Mouse (Mus musculus) C2C12 (cell line): ENCODE data around the gene Hcst. TPM values are rescaled to one million over a fixed set of nuclear protein-coding genes. Genes with fewer than 3 reads are reported as not detected.

Source experiments
- H3K27me3 ChIP-seq: one replicate; pipeline ENCODE4 v1.6.1; 2011; ENCODE audit not compliant: control insufficient read depth, insufficient read depth, insufficient read length
- H3K36me3 ChIP-seq: one replicate; pipeline ENCODE4 v1.6.1; 2011; ENCODE audit not compliant: control insufficient read depth, insufficient read depth
- H3K4me3 ChIP-seq: one replicate; pipeline ENCODE4 v1.5.1; 2011; ENCODE audit warnings: mild to moderate bottlenecking, control low read depth; ENCODE audit not compliant: poor library complexity, insufficient read depth, severe bottlenecking
- H3K79me2 ChIP-seq: one replicate; pipeline ENCODE4 v1.6.1; 2011; ENCODE audit not compliant: control insufficient read depth, insufficient read depth
- H3K79me3 ChIP-seq: one replicate; pipeline ENCODE4 v1.6.1; 2011; ENCODE audit warnings: low read depth, control low read depth
- H3ac ChIP-seq: one replicate; pipeline ENCODE3; 2011; ENCODE audit warnings: low read depth; ENCODE audit not compliant: control insufficient read depth, insufficient read length
- CEBPB ChIP-seq: IDR thresholded peaks from one replicate; pipeline ENCODE4 v1.6.1; 2011; ENCODE audit warnings: low read depth, mild to moderate bottlenecking, control low read depth, moderate library complexity
- CTCF ChIP-seq: IDR thresholded peaks from one replicate; pipeline ENCODE4 v1.5.1; 2011; ENCODE audit not compliant: control insufficient read depth, insufficient read depth, insufficient read length
- FOSL1 ChIP-seq: IDR thresholded peaks from one replicate; pipeline ENCODE4 v1.8.0; 2011; ENCODE audit warnings: mild to moderate bottlenecking, low read length; ENCODE audit not compliant: poor library complexity, insufficient read depth, severe bottlenecking
- MAX ChIP-seq: IDR thresholded peaks from one replicate; pipeline ENCODE4 v1.6.1; 2011; ENCODE audit warnings: mild to moderate bottlenecking, control low read depth
- MYOD1 ChIP-seq: IDR thresholded peaks from one replicate; pipeline ENCODE4 v1.6.1; 2011; ENCODE audit warnings: low read depth; ENCODE audit not compliant: control insufficient read depth, insufficient read length
- MYOG ChIP-seq: IDR thresholded peaks from one replicate; pipeline ENCODE4 v1.6.1; 2011; ENCODE audit not compliant: control insufficient read depth, insufficient read length; ENCODE audit errors: extremely low read depth
- USF1 ChIP-seq: IDR thresholded peaks from one replicate; pipeline ENCODE4 v1.6.1; 2011; ENCODE audit warnings: low read depth, mild to moderate bottlenecking, control low read depth, moderate library complexity
- long read RNA-seq, 2 experiments: library from polyadenylated mRNA; unstranded; transcript quantifications; one replicate each; pipeline ENCODE4 v2.0.0; 2019 to 2020
- polyA plus RNA-seq: library from polyadenylated mRNA; unstranded; fragments of >200 nt; fragmentation: generic; extraction: Trizol; gene quantifications from one replicate; pipeline ENCODE4 v1.2.1, GENCODE M21; 2012; ENCODE audit warnings: missing spikeins

Gene Hcst
- not detected for polyA plus RNA-seq
- long read RNA-seq, experiment 1 = 0 reads
- long read RNA-seq, experiment 2 = 0 reads

DNA sequence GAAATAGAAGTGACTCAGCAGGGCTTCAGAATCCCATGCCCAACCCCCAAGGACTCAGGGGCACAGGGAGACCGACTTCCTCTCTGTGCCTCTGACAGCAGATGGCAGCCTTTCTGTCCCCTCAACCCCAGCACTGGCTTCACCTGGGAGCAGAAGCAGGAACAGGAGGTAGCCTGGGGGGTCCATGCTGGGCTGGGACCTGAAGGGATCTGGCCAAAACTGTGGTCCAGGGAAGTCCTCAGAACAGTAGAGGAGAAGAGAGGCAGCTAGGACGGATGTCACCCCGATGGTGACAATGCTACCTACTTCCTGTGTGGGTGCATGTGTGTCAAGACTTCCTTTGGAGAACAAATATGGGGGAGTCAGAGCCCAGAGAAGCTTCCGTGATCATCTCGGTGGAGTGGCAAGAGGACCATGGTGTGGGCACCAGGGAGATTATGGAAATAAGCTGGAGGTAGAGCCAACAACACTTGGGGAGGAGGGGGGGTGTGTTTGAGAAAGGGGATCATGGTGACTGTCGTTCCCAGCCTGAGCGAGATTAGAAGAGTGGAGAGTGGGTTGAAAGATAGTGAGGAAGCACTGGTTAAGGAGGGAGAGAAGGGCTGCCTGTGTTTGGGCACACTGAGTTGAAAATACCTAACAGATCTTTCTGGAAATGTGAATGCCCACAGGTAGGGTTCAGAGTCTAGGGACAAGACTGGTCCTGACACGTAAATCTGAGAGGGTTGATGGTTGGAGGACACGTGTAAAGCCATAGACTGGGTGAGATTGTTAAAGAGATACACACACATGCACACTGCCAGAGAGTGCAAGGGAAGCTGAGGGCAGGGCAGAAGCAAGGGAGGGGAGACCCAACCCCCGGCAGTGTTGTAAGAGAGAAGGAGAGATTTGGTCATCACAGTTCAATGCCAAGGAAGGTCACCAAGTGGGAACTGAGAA is at the start of gene Hcst:
Gene Hcst, minus strand, starts transcription at position 294 of the 939 bp plus-strand sequence.
- Histone ChIP-seq H3K79me2 (no peaks in the 10 kb centered on the region), H3K4me3 (no peak within 1 kb of the TSS), H3ac (no peak within 1 kb of the TSS), H3K27me3 (peaks cover 32% of the 10 kb centered on the region), H3K79me3 (no peaks in the 10 kb centered on the region), H3K36me3 (no peaks in the 10 kb centered on the region)
- no peak for TF ChIP-seq MYOG
- TF ChIP-seq CTCF = no peak
- no peak for TF ChIP-seq FOSL1
- no peak for TF ChIP-seq CEBPB
- no peak for TF ChIP-seq MYOD1
- TF ChIP-seq USF1 = no peak
- no peak for TF ChIP-seq MAX

DNA sequence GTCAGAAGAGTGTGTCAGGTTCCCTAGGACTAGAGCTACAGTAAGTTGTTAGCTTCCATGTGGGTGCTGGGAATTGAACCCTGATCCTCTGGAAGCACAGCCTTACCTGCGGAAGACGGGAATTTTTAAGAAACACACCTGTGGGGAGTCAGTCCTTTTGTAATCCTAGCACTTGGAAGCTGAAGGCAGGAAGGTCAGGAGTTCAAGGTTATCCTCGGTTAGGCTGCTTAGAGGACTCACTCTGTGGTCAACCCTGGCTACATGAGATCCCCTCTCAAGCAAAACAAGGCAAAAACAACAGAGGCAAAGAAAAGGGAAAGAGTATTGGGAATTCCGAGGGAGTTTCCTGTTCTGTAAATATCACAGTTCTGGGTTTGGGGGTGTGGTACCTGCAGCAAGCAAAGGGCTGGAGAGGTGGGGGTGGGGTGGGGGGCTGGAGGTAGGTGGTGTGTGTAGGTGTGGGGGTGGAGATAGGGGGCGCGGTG is 45.2 kb upstream of the Hcst start:
- no peak for TF ChIP-seq CTCF
- TF ChIP-seq CEBPB = no peak
- TF ChIP-seq MAX = no peak
- no peaks in the 10 kb centered on the region for H3K79me2 ChIP-seq

DNA sequence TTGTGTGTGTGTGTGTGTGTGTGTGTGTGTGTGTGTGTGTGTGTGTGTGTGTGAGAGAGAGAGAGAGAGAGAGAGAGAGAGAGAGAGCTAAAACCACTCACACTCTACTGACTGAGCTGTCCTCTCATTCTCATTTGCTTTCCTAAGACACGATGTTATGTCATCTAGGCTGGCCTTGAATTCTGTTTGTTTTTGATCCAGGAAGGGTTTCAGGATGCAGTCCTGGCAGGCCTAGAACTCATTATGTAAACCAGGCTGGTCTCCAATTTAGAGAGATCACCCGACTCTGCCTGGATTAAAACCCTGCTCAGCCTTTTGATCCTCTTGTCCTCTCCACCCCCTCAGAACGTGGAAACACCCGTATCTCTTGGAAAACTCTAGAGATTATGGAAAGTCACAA is 44.3 kb upstream of the Hcst start:
- TF ChIP-seq CTCF (no peak), MYOG (no peak), USF1 (no peak), CEBPB (no peak), MYOD1 (no peak)
- no peaks in the 10 kb centered on the region for H3K36me3 ChIP-seq

More for the DNA sequence above, 45.2 kb upstream of the Hcst start:
- Histone ChIP-seq H3K36me3 (no peaks in the 10 kb centered on the region), H3ac (no peak overlapping the region), H3K79me3 (no peaks in the 10 kb centered on the region), H3K27me3 (peaks cover 68% of the 10 kb centered on the region), H3K4me3 (no peak overlapping the region)

DNA sequence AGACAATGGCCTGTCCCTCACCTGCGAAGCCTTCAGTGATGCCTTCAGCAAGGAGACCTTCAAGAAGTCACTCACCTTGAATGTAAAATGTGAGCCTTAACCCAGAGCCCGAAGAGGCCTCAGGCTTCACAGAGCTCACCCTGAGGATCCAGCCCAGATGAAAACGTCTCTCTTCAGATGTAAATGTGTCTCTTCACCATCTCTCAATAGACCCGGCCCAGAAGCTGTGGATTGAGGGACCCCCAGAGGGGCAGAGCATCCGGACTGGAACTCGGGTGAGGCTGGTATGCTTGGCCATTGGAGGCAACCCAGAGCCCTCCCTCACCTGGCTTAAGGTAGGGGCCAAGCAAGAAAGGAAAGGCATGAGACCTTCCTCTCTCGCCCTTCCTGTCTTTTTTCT is 43.9 kb upstream of the Hcst start:
- Histone ChIP-seq H3K36me3 (no peaks in the 10 kb centered on the region), H3K79me2 (no peaks in the 10 kb centered on the region), H3K79me3 (no peaks in the 10 kb centered on the region), H3K4me3 (no peak overlapping the region), H3ac (no peak overlapping the region), H3K27me3 (peaks cover 76% of the 10 kb centered on the region)
- TF ChIP-seq FOSL1 (no peak), MYOD1 (no peak), USF1 (no peak), MAX (no peak), MYOG (no peak), CEBPB (no peak), CTCF (no peak)

More for the DNA sequence above, 44.3 kb upstream of the Hcst start:
- Histone ChIP-seq H3ac (no peak overlapping the region), H3K27me3 (peaks cover 75% of the 10 kb centered on the region), H3K79me3 (no peaks in the 10 kb centered on the region), H3K4me3 (no peak overlapping the region), H3K79me2 (no peaks in the 10 kb centered on the region)

DNA sequence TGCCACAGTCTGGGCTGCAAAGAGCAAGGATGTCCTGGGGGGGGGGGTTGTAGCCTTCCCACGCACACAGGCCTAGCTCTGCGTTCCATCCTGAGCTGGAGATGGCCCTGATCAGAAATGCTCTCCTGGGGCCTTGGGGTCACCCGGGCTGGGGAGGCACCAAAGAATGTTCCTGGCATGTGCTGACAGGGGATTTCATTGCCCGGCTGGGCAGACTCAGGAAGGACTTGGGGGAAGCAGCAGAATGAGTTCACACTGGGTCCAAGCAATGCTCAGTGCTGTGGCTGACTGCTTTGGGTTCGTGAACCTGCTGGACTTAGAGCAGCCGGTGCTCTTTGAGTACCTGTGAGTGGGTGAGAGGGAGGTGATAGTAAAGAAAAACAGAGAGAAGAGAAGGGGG is 39.8 kb upstream of the Hcst start:
- H3K4me3 ChIP-seq = no peak overlapping the region
- no peak for TF ChIP-seq MYOD1
- no peak for TF ChIP-seq CTCF
- TF ChIP-seq MAX = no peak
- no peak for TF ChIP-seq MYOG
- no peak for TF ChIP-seq CEBPB
- no peak for TF ChIP-seq USF1
- no peak for TF ChIP-seq FOSL1

More for the DNA sequence above, 39.8 kb upstream of the Hcst start:
- no peak overlapping the region for H3ac ChIP-seq
- no peaks in the 10 kb centered on the region for H3K79me3 ChIP-seq
- H3K79me2 ChIP-seq = no peaks in the 10 kb centered on the region
- peaks cover 76% of the 10 kb centered on the region for H3K27me3 ChIP-seq
- H3K36me3 ChIP-seq = no peaks in the 10 kb centered on the region
